Mouse (Mus musculus) spleen, postnatal 0 days (tissue): ENCODE measurements around the gene Otud3. TPM values are rescaled to one million over a fixed set of nuclear protein-coding genes. Genes with fewer than 3 reads are reported as not detected.

Source experiments
- polyA plus RNA-seq: library from polyadenylated mRNA; unstranded; fragments of >200 nt; fragmentation: Nextera tagmentation; extraction: Ambion mirVana; gene quantifications from 2 replicates; pipeline ENCODE4 v1.2.1, GENCODE M21; 2015

Gene Otud3
- 1.6 and 1.8 TPM in 2 replicates for polyA plus RNA-seq

DNA sequence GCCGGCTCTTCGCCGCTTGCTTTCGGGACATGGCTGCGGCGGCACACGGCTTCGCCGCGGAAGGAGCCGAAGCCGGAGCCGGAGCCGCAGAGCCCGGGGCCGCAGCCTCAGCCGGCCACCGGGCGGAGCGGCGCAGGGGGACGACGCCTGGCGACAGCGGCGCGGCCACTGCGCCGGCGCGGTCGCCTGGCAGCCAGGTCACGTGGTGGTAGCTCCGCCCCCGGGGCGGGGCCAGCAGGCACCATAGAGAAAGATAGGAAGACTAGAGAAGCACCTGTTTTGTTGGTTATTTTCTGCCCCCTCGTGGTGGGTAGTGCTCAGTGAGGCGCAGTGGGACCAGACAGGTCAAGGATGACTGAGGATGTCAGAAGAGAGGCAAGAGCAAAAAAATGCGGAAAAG, at the start of gene Otud3:
Gene Otud3 (minus strand): TSS at position 149 of the 400 bp plus-strand sequence.

DNA sequence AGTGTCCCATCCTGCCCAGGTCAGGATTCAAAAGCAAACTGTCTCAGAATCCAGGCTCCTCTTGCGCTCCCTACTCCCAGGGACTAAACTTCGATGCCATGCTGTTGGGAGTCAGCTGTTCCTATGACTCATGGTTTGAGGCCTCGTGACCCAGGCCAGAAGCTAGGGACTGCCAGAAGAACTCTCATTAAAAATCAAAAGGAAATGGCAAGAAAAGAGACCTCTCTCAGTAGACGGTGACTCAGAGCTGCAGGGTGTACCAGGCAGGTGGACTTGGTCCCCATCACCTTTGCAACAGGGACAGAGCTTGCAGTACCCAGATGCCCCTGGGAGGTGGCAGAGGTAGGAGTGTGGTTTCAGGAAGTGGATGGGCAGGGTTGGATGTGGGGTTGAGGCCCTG, 36.0 kb downstream of the Otud3 start, which contains the start of gene Pla2g2e:
Gene Pla2g2e (plus strand): TSS at position 212 of the 400 bp plus-strand sequence.

DNA sequence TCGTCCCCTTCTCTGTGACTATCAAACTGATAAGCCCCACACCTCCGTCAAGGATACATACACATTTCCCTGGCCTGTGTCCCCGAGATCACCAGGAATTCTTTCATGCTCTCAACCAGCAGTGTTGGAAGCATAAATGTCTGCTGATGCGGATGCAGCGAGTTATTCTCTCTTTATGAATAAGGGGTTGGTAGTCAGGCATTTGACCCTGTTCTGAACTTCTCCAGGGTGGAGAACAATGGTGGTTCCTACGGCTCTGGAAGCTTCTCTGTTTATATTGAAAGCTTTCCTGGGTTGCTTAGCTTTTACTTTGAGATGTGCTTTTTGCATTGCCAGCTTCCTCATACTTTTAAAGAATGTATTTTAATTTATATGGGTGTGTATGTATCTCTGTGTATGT, 39.9 kb downstream of the Otud3 start, which contains the start of gene Gm13030:
Gene Gm13030 (minus strand): TSS at position 101 of the 400 bp plus-strand sequence.

DNA sequence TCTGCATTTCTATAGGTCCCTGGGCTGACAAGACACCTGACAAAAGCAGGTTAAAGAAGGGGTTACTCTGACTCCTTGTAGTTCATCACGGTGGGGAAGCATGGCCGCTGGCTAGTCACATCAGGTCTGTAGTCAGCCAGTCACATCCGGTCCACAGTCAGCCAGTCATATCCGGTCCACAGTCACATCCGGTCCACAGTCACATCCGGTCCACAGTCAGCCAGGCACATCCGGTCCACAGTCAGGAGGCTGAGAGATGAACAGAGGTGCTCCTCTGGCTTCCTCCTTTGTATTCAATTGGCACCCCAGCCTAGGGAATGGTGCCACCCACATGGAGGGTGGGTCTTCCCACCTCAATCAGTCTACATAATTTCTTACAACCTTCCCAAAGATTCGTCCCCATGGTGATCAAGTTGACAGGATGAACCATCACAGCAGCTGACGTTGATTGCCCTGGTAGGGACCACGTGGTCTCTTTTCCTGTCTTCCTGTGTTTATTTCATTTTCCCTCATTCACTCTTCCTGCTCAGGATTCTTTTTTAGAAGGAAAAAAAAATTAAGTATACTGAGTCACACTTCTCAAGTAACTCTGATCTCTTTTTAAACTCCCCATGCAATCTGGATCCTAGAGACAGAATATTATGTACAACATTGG, 50.3 kb downstream of the Otud3 start, which contains the start of gene Pla2g5:
Gene Pla2g5 (minus strand): TSS at position 139 of the 655 bp plus-strand sequence.

Other genes with a start within 250 kb of the Otud3 start
- 0.10 and 0.15 TPM in 2 replicates for gene Pla2g2c, start 189.2 kb downstream of the Otud3 start, polyA plus RNA-seq
- 0.08 and 0.17 TPM in 2 replicates for gene Ubxn10, start 176.8 kb downstream of the Otud3 start, polyA plus RNA-seq
- not detected in 2 replicates for gene Pla2g2f, start 156.3 kb downstream of the Otud3 start, polyA plus RNA-seq
- 0.07 TPM in 1 of 2 replicates, not detected in the other for gene Pla2g2d, start 138.2 kb downstream of the Otud3 start, polyA plus RNA-seq
- gene Pla2g5, start 50.5 kb downstream of the Otud3 start, polyA plus RNA-seq: 0.25 TPM in 1 of 2 replicates, not detected in the other
- gene Gm13030, start 40.0 kb downstream of the Otud3 start, polyA plus RNA-seq: not detected in 2 replicates
- gene Pla2g2e, start 36.0 kb downstream of the Otud3 start, polyA plus RNA-seq: not detected in 2 replicates
- not detected in 2 replicates for gene Rnf186, start 53.2 kb upstream of the Otud3 start, polyA plus RNA-seq
- gene Tmco4, start 58.9 kb upstream of the Otud3 start, polyA plus RNA-seq: 3.2 and 3.9 TPM in 2 replicates
- not detected in 2 replicates for gene Htr6, start 161.6 kb upstream of the Otud3 start, polyA plus RNA-seq
- 26.7 and 33.5 TPM in 2 replicates for gene Nbl1, start 179.0 kb upstream of the Otud3 start, polyA plus RNA-seq
- gene Minos1, start 217.2 kb upstream of the Otud3 start, polyA plus RNA-seq: 465 and 495 TPM in 2 replicates